Mouse (Mus musculus) CH12.LX (cell line): ENCODE data around the gene E130309D02Rik. TPM values are rescaled to one million over a fixed set of nuclear protein-coding genes. Genes with fewer than 3 reads are reported as not detected.

Experiments used
- DNase-seq: peaks from one replicate; pipeline ENCODE4 v3.0.0-alpha.2; 2013; ENCODE audit errors: extremely low read depth
- H3K27ac ChIP-seq: 2 replicates; pipeline ENCODE4 v1.5.1; 2012; ENCODE audit warnings: low read depth, mild to moderate bottlenecking, control low read depth, moderate library complexity; ENCODE audit not compliant: insufficient read depth
- H3K27me3 ChIP-seq: replicated peaks from 2 replicates; pipeline ENCODE3; 2012; ENCODE audit warnings: inconsistent platforms
- H3K36me3 ChIP-seq, 2 experiments: replicated peaks in 1 of 2; 2 replicates each; pipeline versions ENCODE3 to v1.6.1; 2012; ENCODE audit warnings: inconsistent platforms in 1 of 2, low read length in 1 of 2, mild to moderate bottlenecking in 1 of 2, mixed read lengths in 1 of 2, moderate library complexity in 1 of 2; ENCODE audit not compliant: control insufficient read depth in 1 of 2, insufficient read depth in 1 of 2
- H3K4me1 ChIP-seq, 2 experiments: 2 replicates each; pipeline ENCODE4 v1.6.1; 2012; ENCODE audit warnings: inconsistent platforms in 1 of 2, moderate library complexity in 1 of 2; ENCODE audit not compliant: insufficient read depth in 2 of 2, control insufficient read depth in 1 of 2
- H3K4me2 ChIP-seq: 2 replicates; pipeline ENCODE4 v1.6.1; 2012; ENCODE audit warnings: low read depth, mild to moderate bottlenecking, control low read depth; ENCODE audit not compliant: poor library complexity, insufficient read depth, severe bottlenecking
- H3K4me3 ChIP-seq, 3 experiments: fragments of 150-350 bp in 1 of 3; sonication (generic) in 1 of 3; replicated peaks in 1 of 3; 2 replicates each; pipeline versions ENCODE3 to v1.5.1; 2011 to 2012; ENCODE audit warnings: low read depth in 2 of 3, low read length in 2 of 3, mild to moderate bottlenecking in 2 of 3, moderate library complexity in 2 of 3, control low read depth in 1 of 3, improper control_type of control experiment in 1 of 3, inconsistent platforms in 1 of 3, mixed read lengths in 1 of 3; ENCODE audit not compliant: poor library complexity in 1 of 3
- H3K79me2 ChIP-seq: replicated peaks from 2 replicates; pipeline ENCODE4 v1.6.1; 2012; ENCODE audit warnings: mild to moderate bottlenecking, moderate library complexity; ENCODE audit not compliant: control insufficient read depth, poor library complexity, insufficient read depth, severe bottlenecking; ENCODE audit errors: extremely low read depth
- H3K9ac ChIP-seq: 2 replicates; pipeline ENCODE4 v1.6.1; 2012; ENCODE audit warnings: low read depth, mild to moderate bottlenecking, control low read depth, moderate library complexity; ENCODE audit not compliant: insufficient read depth
- H3K9me3 ChIP-seq: replicated peaks from 2 replicates; pipeline ENCODE3; 2012; ENCODE audit warnings: low read length, inconsistent platforms, mixed read lengths
- CHD1 ChIP-seq: IDR thresholded peaks from 2 replicates; pipeline ENCODE4 v1.6.1; 2012; ENCODE audit warnings: low read depth, low read length, improper control_type of control experiment, inconsistent platforms
- CHD2 ChIP-seq: IDR thresholded peaks from 2 replicates; pipeline ENCODE4 v1.6.1; 2011; ENCODE audit warnings: low read length, improper control_type of control experiment
- CTCF ChIP-seq, 2 experiments: IDR thresholded peaks in 1 of 2; conservative IDR thresholded peaks in 1 of 2; 2 replicates each; pipeline ENCODE4 v1.5.1; 2011 to 2012; ENCODE audit warnings: low read depth in 2 of 2, low read length in 2 of 2, improper control_type of control experiment in 1 of 2, inconsistent platforms in 1 of 2, mild to moderate bottlenecking in 1 of 2, moderate library complexity in 1 of 2
- ELF1 ChIP-seq: IDR thresholded peaks from 2 replicates; pipeline ENCODE4 v1.6.1; 2014; ENCODE audit warnings: low read depth, mild to moderate bottlenecking, inconsistent platforms, low read length, improper control_type of control experiment
- EP300 ChIP-seq: IDR thresholded peaks from 2 replicates; pipeline ENCODE4 v1.6.1; 2011; ENCODE audit warnings: low read length, improper control_type of control experiment
- HCFC1 ChIP-seq: IDR thresholded peaks from 2 replicates; pipeline ENCODE4 v1.6.1; 2012; ENCODE audit warnings: low read depth, mild to moderate bottlenecking, inconsistent platforms, low read length, improper control_type of control experiment
- IRF4 ChIP-seq: IDR thresholded peaks from 2 replicates; pipeline ENCODE4 v1.6.1; 2014; ENCODE audit warnings: low read depth, mild to moderate bottlenecking, inconsistent platforms, low read length, improper control_type of control experiment
- JUN ChIP-seq: IDR thresholded peaks from 2 replicates; pipeline ENCODE4 v1.6.1; 2011; ENCODE audit warnings: low read depth, mild to moderate bottlenecking, low read length, improper control_type of control experiment, moderate library complexity; ENCODE audit not compliant: insufficient read depth
- JUND ChIP-seq: conservative IDR thresholded peaks from 2 replicates; pipeline ENCODE4 v1.6.1; 2011; ENCODE audit warnings: low read depth, low read length, improper control_type of control experiment
- MAFK ChIP-seq: IDR thresholded peaks from 2 replicates; pipeline ENCODE4 v1.6.1; 2011; ENCODE audit warnings: low read length, improper control_type of control experiment; ENCODE audit not compliant: insufficient replicate concordance
- MAX ChIP-seq: IDR thresholded peaks from 2 replicates; pipeline ENCODE4 v1.6.1; 2011; ENCODE audit warnings: low read length, improper control_type of control experiment
- MAZ ChIP-seq: IDR thresholded peaks from 2 replicates; pipeline ENCODE4 v1.6.1; 2012; ENCODE audit warnings: low read depth, mild to moderate bottlenecking, inconsistent platforms, low read length, improper control_type of control experiment, moderate library complexity
- MEF2A ChIP-seq: IDR thresholded peaks from 2 replicates; pipeline ENCODE4 v1.6.1; 2014; ENCODE audit warnings: low read depth, mild to moderate bottlenecking, inconsistent platforms, low read length, improper control_type of control experiment, borderline replicate concordance
- NELFE ChIP-seq: IDR thresholded peaks from 2 replicates; pipeline ENCODE4 v1.6.1; 2011; ENCODE audit warnings: low read depth, low read length, improper control_type of control experiment
- POLR2AphosphoS2 ChIP-seq: IDR thresholded peaks from 2 replicates; pipeline ENCODE4 v1.6.1; 2011; ENCODE audit warnings: low read depth, low read length, improper control_type of control experiment
- TBP ChIP-seq: conservative IDR thresholded peaks from 2 replicates; pipeline ENCODE4 v1.6.1; 2011; ENCODE audit warnings: low read depth, low read length, improper control_type of control experiment
- TCF12 ChIP-seq: IDR thresholded peaks from 2 replicates; pipeline ENCODE4 v1.6.1; 2014; ENCODE audit warnings: low read depth, mild to moderate bottlenecking, inconsistent platforms, low read length, improper control_type of control experiment
- UBTF ChIP-seq: IDR thresholded peaks from 2 replicates; pipeline ENCODE4 v1.6.1; 2012; ENCODE audit warnings: low read depth, mild to moderate bottlenecking, inconsistent platforms, low read length, improper control_type of control experiment, moderate library complexity
- ZC3H11A ChIP-seq: IDR thresholded peaks from 2 replicates; pipeline ENCODE4 v1.6.1; 2012; ENCODE audit warnings: low read depth, mild to moderate bottlenecking, inconsistent platforms, low read length, improper control_type of control experiment
- ZNF384 ChIP-seq: IDR thresholded peaks from 2 replicates; pipeline ENCODE4 v1.6.1; 2012; ENCODE audit warnings: low read depth, low read length, improper control_type of control experiment, inconsistent platforms
- dilution Hi-C: fragments of 300-500 bp; cut with MboI; formaldehyde crosslinking; loops from 2 replicates; pipeline ENCODE4 v1.14.3; 2020; ENCODE audit warnings: low sequenced_read_pairs; ENCODE audit not compliant: extremely low pct_unique_long_range_greater_than_20kb, extremely low pct_ligation_motif_present
- in situ Hi-C: fragments of 300-500 bp; cut with MboI; formaldehyde crosslinking; loops from 3 replicates; pipeline ENCODE4 v1.14.3; 2019; ENCODE audit warnings: low sequenced_read_pairs, low pct_ligation_motif_present, low pct_unique_long_range_greater_than_20kb, mixed read lengths
- polyA plus RNA-seq: library from polyadenylated mRNA; unstranded; fragments of >175 nt; gene quantifications from 2 replicates; pipeline ENCODE4 v1.2.1, GENCODE M21; 2012; ENCODE audit warnings: low read depth; ENCODE audit not compliant: insufficient read length
- total RNA-seq, 2 experiments: library from RNA; depleted of rRNA; stranded (reverse); fragments of 300-350 nt in 1 of 2; fragments of >200 nt in 1 of 2; gene quantifications; 2 replicates each; pipeline ENCODE4 v1.2.3; 2012 to 2014

Gene E130309D02Rik
- total and polyA plus RNA-seq, 3 experiments: 23.7 to 63.7 (median 32.7) TPM

DNA sequence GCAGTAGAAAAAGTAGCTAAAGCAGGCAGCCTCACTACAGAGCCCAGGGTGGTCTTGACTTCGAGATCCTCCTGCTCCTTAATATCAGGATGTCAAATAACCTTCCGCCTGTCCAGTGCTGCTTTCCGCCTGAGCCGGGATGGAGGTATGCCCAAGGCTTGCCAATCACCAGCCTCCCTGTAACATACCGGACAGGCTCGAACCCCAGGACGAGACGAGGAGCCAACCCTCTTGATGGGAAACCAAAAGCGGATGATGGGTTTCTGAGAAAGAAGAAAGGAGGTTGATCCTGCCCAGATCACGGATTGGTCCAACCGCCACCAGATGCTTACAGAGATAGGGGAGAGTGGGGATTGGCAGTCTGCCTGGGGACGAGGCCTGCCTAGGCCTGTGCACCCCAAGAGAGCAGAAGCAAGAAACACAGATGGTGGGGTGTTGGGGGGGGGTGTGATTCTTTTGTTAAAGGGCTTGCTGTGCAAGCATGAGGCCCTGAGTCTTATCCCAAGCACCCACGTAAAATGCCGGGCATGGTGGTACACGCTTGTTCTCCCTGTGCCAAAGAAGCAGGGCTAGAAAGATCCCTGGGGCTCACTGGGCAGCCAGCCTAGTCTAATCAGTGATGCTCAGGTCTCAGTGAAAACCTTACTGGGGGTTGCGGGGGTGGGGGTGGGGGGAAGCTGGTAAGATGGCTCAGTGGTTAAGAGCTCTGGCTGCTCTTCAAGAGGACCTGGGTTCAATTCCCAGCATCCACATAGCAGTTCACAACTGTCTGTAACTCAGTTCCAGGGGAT lies 42.4 kb downstream of the E130309D02Rik start:
- no peak for DNase-seq
- H3K9me3 ChIP-seq: no peaks in the 10 kb centered on the region
- H3K36me3 ChIP-seq: peaks cover 0 to 12% of the 10 kb centered on the region in 2 experiments
- H3K79me2 ChIP-seq: no peaks in the 10 kb centered on the region
- H3K9ac ChIP-seq: no peak overlapping the region
- dilution Hi-C loops: no loop called here
- no peak overlapping the region for H3K4me3 ChIP-seq
- no peaks in the 10 kb centered on the region for H3K27me3 ChIP-seq
- H3K27ac ChIP-seq: no peak overlapping the region
- TF ChIP-seq HCFC1: no peak
- no peak for TF ChIP-seq TBP
- TF ChIP-seq MAZ: no peak
- TF ChIP-seq CTCF (conservative IDR thresholded peaks at IDR 0.05 in 1 of 2, IDR thresholded peaks at IDR 0.05 in 1 of 2; ENCODE audit: low read depth in 2 of 2, low read length in 2 of 2): no peak
- no peak for TF ChIP-seq ZC3H11A
- TF ChIP-seq NELFE: no peak
- no peak for TF ChIP-seq CHD2
- no peak for TF ChIP-seq MAX
- TF ChIP-seq EP300: no peak
- TF ChIP-seq TCF12: no peak
- TF ChIP-seq JUND: no peak
- no peak for TF ChIP-seq ELF1
- TF ChIP-seq IRF4: no peak
- no peak for TF ChIP-seq UBTF
- no peak for TF ChIP-seq MAFK
- in situ Hi-C loops: no loop called here
- H3K4me1 ChIP-seq: peaks cover 16 to 21% of the 10 kb centered on the region in 2 experiments
- H3K4me2 ChIP-seq: no peak overlapping the region

DNA sequence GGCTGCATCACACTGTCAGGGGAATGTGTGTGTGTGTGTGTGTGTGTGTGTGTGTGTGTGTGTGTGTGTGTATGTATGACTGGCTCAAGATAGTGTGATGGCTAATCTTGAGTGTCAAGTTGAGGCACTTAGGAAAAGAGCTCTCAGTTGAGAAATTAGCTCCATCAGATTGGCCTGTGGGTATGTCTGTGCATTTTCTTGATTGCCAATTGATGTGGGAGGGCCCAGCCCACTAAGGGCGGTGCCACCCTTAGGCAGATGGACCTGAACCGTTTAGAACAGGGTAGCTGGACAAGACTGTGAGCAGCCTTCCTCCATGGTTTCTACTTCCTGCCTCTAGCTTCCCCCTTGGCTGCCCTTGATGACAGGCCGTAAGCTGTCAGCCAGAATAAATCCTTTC lies 43.1 kb downstream of the E130309D02Rik start:
- peaks cover 0 to 12% of the 10 kb centered on the region in 2 experiments for H3K36me3 ChIP-seq
- H3K9ac ChIP-seq: no peak overlapping the region
- dilution Hi-C loops: no loop called here
- DNase-seq: no peak
- peaks cover 16 to 21% of the 10 kb centered on the region in 2 experiments for H3K4me1 ChIP-seq
- no peaks in the 10 kb centered on the region for H3K27me3 ChIP-seq
- in situ Hi-C loops: no loop called here
- TF ChIP-seq NELFE: no peak
- TF ChIP-seq ZNF384: no peak
- no peak for TF ChIP-seq CHD1
- no peak for TF ChIP-seq MAZ
- TF ChIP-seq IRF4: no peak
- TF ChIP-seq POLR2AphosphoS2: no peak
- TF ChIP-seq JUN: no peak
- TF ChIP-seq MAX: no peak
- TF ChIP-seq JUND: no peak
- TF ChIP-seq MAFK: no peak
- no peak for TF ChIP-seq MEF2A
- no peak for TF ChIP-seq ELF1
- TF ChIP-seq, all 38 proteins: peak for 0
- H3K79me2 ChIP-seq: no peaks in the 10 kb centered on the region
- H3K4me3 ChIP-seq: no peak overlapping the region
- no peak overlapping the region for H3K4me2 ChIP-seq
- H3K27ac ChIP-seq: no peak overlapping the region
- H3K9me3 ChIP-seq: no peaks in the 10 kb centered on the region
